Mouse (Mus musculus): Measurements from ENCODE around the gene Gm20388.

The Gm20388 gene

GRCm38 (mm10) chr8:121187491-121188364 lies 1277.1 kb downstream of the Gm20388 start:
- no peak for DNase-seq (ENCODE audit: low spot score in 2 of 2)

GRCm38 (mm10) chr8:121188994-121189393 lies 1278.4 kb downstream of the Gm20388 start:
- DNase-seq (ENCODE audit: low spot score in 2 of 2) = no peak

- no peak for DNase-seq (ENCODE audit: low spot score in 2 of 2)
These were observed 1281.8 kb downstream of the Gm20388 start for GRCm38 (mm10) chr8:121192451-121192850.

GRCm38 (mm10) chr8:121195970-121196369 lies 1285.3 kb downstream of the Gm20388 start:
- DNase-seq (ENCODE audit: low spot score in 2 of 2) = no peak

GRCm38 (mm10) chr8:121196726-121197668 lies 1286.4 kb downstream of the Gm20388 start:
- DNase-seq (ENCODE audit: low spot score in 2 of 2) = no peak

- no peak for DNase-seq (ENCODE audit: low spot score in 2 of 2)
These were observed 1289.4 kb downstream of the Gm20388 start for GRCm38 (mm10) chr8:121200069-121200468.

GRCm38 (mm10) chr8:121200979-121201378 lies 1290.3 kb downstream of the Gm20388 start:
- DNase-seq (ENCODE audit: low spot score in 2 of 2) = no peak

GRCm38 (mm10) chr8:121201651-121202050 lies 1291.0 kb downstream of the Gm20388 start:
- DNase-seq (ENCODE audit: low spot score in 2 of 2) = no peak

- DNase-seq (ENCODE audit: low spot score in 2 of 2) = no peak
These were observed 1293.2 kb downstream of the Gm20388 start for GRCm38 (mm10) chr8:121203612-121204376.

GRCm38 (mm10) chr8:121207171-121207570 lies 1296.5 kb downstream of the Gm20388 start:
- no peak for DNase-seq (ENCODE audit: low spot score in 2 of 2)

- no peak for DNase-seq (ENCODE audit: low spot score in 2 of 2)
These were observed 1300.0 kb downstream of the Gm20388 start for GRCm38 (mm10) chr8:121210627-121211026.

GRCm38 (mm10) chr8:121213236-121213635 lies 1302.6 kb downstream of the Gm20388 start:
- DNase-seq (ENCODE audit: low spot score in 2 of 2) = no peak

- DNase-seq (ENCODE audit: low spot score in 2 of 2) = no peak
These were observed 1303.0 kb downstream of the Gm20388 start for GRCm38 (mm10) chr8:121213651-121214050.

GRCm38 (mm10) chr8:121214975-121215374 lies 1304.3 kb downstream of the Gm20388 start:
- DNase-seq (ENCODE audit: low spot score in 2 of 2) = no peak

- DNase-seq (ENCODE audit: low spot score in 2 of 2) = no peak
These were observed 1305.9 kb downstream of the Gm20388 start for GRCm38 (mm10) chr8:121216441-121216949.

GRCm38 (mm10) chr8:121218486-121218885 lies 1307.8 kb downstream of the Gm20388 start:
- no peak for DNase-seq (ENCODE audit: low spot score in 2 of 2)

GRCm38 (mm10) chr8:121220103-121220899 lies 1309.7 kb downstream of the Gm20388 start:
- DNase-seq (ENCODE audit: low spot score in 2 of 2) = no peak

GRCm38 (mm10) chr8:121224709-121225108 lies 1314.1 kb downstream of the Gm20388 start:
- DNase-seq (ENCODE audit: low spot score in 2 of 2) = no peak

GRCm38 (mm10) chr8:121227756-121228155 lies 1317.1 kb downstream of the Gm20388 start:
- DNase-seq (ENCODE audit: low spot score in 2 of 2) = no peak

GRCm38 (mm10) chr8:121228892-121229291 lies 1318.3 kb downstream of the Gm20388 start:
- no peak for DNase-seq (ENCODE audit: low spot score in 2 of 2)

GRCm38 (mm10) chr8:121229550-121229949 lies 1318.9 kb downstream of the Gm20388 start:
- DNase-seq (ENCODE audit: low spot score in 2 of 2) = no peak
